Mouse (Mus musculus): ENCODE measurements around the gene Rfpl4. TPM values are rescaled to one million over a fixed set of nuclear protein-coding genes. Genes with fewer than 3 reads are reported as not detected.
"Not testable (repeated sequence)": the region's sequence is repeated elsewhere in the genome, so short reads cannot be mapped to it uniquely, and the experiment has no call there.

Gene Rfpl4
- not detected in 2 replicates for total RNA-seq (2015; ENCODE audit: low replicate concordance)
- total RNA-seq (2017; ENCODE audit: low replicate concordance), result not detected in 2 replicates

DNA sequence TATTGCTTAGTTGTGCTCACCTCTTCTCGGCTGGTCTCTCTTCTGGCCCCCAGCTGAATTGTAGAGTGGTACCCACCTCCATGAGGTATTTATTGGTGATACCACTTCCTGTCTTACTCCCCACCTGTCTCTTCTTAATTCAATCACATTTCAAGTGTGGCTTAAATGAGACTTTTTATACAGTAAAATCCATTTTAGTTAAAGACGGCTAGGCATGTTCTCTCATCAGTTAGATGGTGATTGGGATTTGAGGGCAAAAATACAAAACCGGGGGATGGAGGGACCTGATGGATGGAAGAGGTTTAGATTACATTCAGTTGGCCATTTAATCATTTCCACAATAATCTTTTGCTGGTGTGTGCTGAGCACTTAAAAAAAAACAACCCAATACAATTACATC lies at the start of gene Rfpl4:
Gene Rfpl4, minus strand, starts transcription at position 101 of the 400 bp plus-strand sequence.
- no peak for ATAC-seq (replicated peaks; ENCODE audit: low FRiP score, poor library complexity, severe bottlenecking)

DNA sequence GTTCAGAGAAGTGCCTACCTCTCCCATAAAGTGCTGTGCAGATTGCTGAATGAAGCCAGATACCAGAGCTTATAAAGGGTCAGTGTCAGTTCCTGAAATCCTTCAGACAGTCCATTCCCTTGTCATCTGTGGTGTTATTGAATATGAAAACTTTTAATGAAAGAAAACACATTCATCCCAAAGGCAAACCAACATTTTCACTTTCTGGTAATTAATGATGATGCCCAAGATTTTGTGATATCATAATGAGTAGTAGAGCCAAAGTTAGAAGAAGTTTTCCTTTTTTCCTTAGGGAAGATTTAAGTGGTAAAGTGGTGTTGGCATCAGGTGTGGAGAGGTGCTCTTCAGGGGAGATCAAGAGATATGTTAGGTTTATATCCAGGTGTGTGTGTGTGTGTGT lies 32.8 kb upstream of the Rfpl4 start, which contains the start of gene Vmn1r55:
Gene Vmn1r55, minus strand, starts transcription at position 101 of the 400 bp plus-strand sequence.
- not testable (repeated sequence) for ATAC-seq (replicated peaks; ENCODE audit: low FRiP score, poor library complexity, severe bottlenecking)

- ATAC-seq (replicated peaks; ENCODE audit: low FRiP score, poor library complexity, severe bottlenecking), result peak; percentile 78
Observed at GRCm38 (mm10) chr7:5125549-5126406, 9.0 kb upstream of the Rfpl4 start, which contains the start of gene Rasl2-9. Gene Rasl2-9 (minus strand): TSS chr7:5125950.

DNA sequence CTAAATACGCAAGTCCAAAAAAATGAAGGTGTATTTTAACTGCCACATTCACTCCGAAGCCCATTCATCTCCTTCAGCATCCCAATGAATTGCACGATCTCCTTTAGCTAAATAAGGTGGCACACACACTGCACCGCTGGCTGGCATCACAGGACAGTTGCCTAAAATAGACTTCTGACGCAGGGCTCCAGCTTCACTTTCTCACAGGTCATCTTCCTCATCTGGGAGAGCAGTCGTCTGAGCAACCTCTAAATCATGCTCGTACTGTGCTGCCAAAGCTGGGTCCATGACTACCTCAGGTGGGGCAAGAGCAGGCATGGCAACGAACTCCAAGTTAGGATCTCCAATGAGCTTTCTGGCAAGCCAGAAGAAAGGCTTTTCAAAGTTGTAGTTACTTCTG lies 8.3 kb upstream of the Rfpl4 start:
- ATAC-seq (replicated peaks; ENCODE audit: low FRiP score, poor library complexity, severe bottlenecking), result no peak

DNA sequence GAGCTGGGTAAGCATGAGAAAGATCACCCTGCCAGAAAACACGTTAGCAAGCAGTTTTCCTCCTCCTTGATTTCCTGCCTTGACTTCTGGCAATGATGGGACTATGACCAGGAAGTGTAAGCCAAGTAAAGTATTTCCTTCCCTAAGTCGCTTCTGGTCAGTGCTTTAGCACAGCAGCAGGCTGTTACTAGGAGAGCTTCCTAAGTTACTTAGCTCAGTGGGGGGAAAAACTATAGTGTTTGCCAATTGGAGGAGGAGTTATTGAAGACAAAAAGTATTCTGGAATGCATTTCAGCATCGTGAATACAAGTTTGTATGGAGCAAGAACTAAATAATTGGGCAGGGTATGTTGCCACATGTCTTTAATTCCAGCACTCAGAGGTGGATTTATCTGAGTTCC lies 4.0 kb downstream of the Rfpl4 start:
- ATAC-seq (replicated peaks; ENCODE audit: low FRiP score, poor library complexity, severe bottlenecking), result no peak

- ATAC-seq (replicated peaks; ENCODE audit: low FRiP score, poor library complexity, severe bottlenecking), result no peak
Observed at GRCm38 (mm10) chr7:5109301-5109700, 7.4 kb downstream of the Rfpl4 start.

DNA sequence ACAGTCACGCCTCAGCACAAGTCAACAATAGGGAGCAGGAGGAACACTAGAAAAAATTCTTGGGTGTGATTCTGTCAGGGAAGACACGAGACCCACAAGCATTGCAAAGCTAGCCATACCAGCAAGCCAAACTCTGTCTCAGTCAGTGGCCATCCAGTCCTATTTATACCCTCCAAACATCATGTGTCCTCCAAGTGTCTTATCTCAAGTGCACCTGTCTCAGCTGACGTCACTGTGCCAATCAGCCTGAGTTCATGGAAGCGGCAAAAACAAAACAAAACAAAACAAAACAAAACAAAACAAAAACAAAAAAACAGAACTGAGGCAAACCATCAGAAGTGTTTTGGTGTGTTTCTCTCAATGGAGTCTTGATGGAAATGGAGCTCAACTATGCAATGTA lies 8.5 kb downstream of the Rfpl4 start:
- no peak for ATAC-seq (replicated peaks; ENCODE audit: low FRiP score, poor library complexity, severe bottlenecking)

- no peak for ATAC-seq (replicated peaks; ENCODE audit: low FRiP score, poor library complexity, severe bottlenecking)
Observed at GRCm38 (mm10) chr7:5102564-5102963, 14.2 kb downstream of the Rfpl4 start.

DNA sequence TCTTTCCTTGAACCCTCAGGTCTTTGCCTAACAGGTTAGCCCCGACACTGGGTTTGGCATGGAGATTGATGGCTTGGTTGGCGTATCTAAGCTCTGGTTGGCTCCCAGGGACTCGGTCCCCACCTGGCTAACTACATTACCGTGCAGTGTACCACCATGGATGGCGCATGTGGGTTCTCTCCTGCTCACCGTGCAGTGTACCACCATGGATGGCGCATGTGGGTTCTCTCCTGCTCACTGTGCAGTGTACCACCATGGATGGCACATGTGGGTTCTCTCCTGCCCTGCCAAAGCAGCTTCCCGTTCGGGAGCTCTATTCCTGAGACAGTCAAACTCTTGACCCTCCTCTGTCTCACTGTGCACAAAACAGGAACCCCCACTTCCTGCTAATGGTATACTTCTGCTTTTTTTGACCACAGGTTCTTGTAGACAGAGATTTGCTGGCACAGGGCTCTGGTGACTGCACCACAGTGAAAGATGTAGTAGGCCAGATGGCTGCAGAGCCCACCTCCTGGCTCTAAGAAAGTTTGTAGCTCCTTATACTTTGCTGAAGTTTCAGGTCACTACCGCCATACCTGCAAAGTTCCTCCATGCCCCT lies 15.6 kb downstream of the Rfpl4 start:
- no peak for ATAC-seq (replicated peaks; ENCODE audit: low FRiP score, poor library complexity, severe bottlenecking)

GRCm38 (mm10) chr7:5099796-5100195 lies 17.0 kb downstream of the Rfpl4 start:
- no peak for ATAC-seq (replicated peaks; ENCODE audit: low FRiP score, poor library complexity, severe bottlenecking)

DNA sequence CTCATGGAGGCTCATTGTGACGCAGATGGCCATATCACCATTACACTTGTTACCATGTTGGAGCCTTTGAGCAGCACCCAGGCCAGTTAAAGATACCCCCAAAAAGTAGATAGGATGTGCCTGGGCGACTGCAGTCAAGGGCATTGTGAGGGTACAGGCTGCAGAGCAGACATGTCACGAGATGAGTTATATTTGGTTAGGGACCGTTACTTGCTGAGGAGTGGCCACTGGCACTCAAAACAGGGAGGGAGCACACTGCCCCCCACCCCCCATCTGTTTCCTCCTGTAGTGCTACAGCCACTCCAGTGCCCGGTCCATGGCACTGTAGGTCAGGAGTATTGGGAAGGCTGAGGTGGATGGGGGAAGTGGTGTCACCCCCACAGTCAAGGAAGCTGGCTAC lies 18.0 kb downstream of the Rfpl4 start:
- no peak for ATAC-seq (replicated peaks; ENCODE audit: low FRiP score, poor library complexity, severe bottlenecking)

DNA sequence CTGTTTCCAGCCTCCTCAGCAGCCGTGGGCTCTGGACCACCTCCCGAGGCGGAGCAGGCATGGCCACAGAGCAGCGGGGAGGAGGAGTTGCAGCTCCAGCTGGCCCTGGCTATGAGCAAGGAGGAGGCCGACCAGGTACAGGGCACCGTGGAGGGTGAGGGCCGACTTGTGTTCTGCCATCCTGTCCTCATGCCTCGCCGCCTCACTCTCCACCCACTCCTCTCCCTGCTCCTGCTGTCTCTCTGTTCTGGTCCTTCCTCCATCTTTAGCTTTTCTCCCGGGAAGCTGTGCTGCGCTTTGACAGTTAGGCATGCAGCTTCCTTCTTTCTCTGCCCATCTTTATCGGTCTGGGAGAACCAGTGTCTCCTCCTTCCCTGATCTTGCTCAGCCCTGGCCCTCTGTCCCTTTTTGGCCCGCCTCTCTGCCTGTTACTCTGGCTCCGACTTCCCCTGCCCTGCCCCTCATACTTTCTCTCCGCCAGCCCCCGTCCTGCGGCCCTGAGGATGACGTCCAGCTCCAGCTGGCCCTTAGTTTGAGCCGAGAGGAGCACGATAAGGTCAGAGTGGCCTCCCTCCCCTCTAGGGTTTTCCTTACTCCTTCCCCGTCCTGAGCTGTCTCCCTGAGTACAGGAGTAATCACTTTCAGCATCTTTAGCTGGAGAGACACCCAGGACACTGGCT lies 23.8 kb downstream of the Rfpl4 start:
- ATAC-seq (replicated peaks; ENCODE audit: low FRiP score, poor library complexity, severe bottlenecking), result no peak

DNA sequence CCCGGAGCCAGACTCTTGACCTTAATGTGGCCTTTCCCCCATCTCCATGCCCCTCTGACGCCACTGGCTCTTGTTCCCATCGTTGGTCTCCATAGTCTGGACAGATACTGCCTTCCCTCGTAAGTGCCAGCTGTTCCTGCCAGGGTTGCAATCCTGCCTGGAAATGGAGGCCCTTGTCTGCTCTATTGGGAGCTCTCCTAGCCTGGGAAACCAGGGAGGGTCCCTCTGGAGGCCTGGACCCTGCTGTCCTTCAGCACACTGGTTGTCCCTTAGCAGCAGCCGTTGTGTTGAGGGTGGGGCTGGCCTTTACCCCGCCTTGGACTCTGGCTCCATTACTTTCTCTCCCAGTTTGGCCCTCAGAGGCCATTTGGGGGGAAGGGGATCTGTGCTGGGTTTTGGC lies 24.4 kb downstream of the Rfpl4 start:
- no peak for ATAC-seq (replicated peaks; ENCODE audit: low FRiP score, poor library complexity, severe bottlenecking)

- no peak for ATAC-seq (replicated peaks; ENCODE audit: low FRiP score, poor library complexity, severe bottlenecking)
Observed at GRCm38 (mm10) chr7:5091008-5091728, 25.6 kb downstream of the Rfpl4 start.

- ATAC-seq (replicated peaks; ENCODE audit: low FRiP score, poor library complexity, severe bottlenecking), result no peak
Observed at GRCm38 (mm10) chr7:5089853-5090252, 26.9 kb downstream of the Rfpl4 start.

- no peak for ATAC-seq (replicated peaks; ENCODE audit: low FRiP score, poor library complexity, severe bottlenecking)
Observed at GRCm38 (mm10) chr7:5087886-5088285, 28.9 kb downstream of the Rfpl4 start.

GRCm38 (mm10) chr7:5086921-5087440 lies 29.8 kb downstream of the Rfpl4 start:
- no peak for ATAC-seq (replicated peaks; ENCODE audit: low FRiP score, poor library complexity, severe bottlenecking)

- ATAC-seq (replicated peaks; ENCODE audit: low FRiP score, poor library complexity, severe bottlenecking), result no peak
Observed at GRCm38 (mm10) chr7:5085512-5085911, 31.2 kb downstream of the Rfpl4 start.

DNA sequence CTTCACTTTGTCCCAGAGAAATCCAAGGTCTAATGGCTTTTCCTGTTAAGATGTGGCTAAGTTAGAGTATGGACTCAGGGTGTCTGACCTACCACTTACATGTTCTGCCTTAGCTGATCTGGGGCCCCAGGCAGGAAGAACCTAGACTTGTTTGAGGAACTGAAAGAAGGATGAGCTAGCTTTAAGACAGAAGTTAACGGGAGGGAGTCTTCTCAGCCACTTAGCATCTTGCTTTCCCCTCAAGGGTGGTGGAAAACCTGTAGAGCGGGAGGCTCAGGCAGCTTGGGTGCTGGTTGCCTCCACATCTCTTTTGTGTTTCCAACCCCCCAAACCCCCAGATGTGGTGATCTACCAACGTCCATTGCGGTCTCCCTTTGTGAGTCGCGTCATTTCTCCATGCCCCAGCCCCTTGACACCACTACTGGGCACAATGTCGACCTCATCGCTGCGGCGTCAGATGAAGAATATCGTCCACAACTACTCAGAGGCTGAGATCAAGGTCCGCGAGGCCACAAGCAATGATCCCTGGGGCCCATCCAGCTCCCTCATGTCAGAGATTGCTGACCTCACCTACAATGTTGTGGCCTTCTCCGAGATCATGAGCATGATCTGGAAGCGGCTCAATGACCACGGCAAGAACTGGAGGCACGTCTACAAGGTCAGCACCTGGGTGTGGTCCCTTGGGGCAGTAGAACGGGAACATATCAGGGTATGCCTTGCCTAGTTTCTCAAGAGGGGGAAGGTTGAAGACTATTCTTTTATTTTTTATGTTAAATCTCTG lies 33.2 kb downstream of the Rfpl4 start:
- ATAC-seq (replicated peaks; ENCODE audit: low FRiP score, poor library complexity, severe bottlenecking), result no peak
